Mouse (Mus musculus) embryonic facial prominence, embryonic 13.5 days (tissue): Measurements from ENCODE around the gene Trmt1. TPM values are rescaled to one million over a fixed set of nuclear protein-coding genes. Genes with fewer than 3 reads are reported as not detected.
"Not testable (repeated sequence)": the region's sequence is repeated elsewhere in the genome, so short reads cannot be mapped to it uniquely, and the experiment has no call there.

Source experiments
- ATAC-seq: fragments of 200-750 bp; cut with Nextera tagmentation; 2 replicates; pipeline ENCODE4 v1.8.0; 2017; ENCODE audit warnings: low read depth; ENCODE audit not compliant: insufficient number of reproducible peaks, insufficient read depth, low FRiP score, low TSS enrichment
- H3K27ac ChIP-seq: fragments of 300-500 bp; sonication (generic); 2 replicates; pipeline ENCODE4 v1.5.1; 2015; ENCODE audit warnings: moderate library complexity, mild to moderate bottlenecking, inconsistent platforms
- H3K27me3 ChIP-seq: fragments of 300-500 bp; sonication (generic); 2 replicates; pipeline ENCODE4 v1.6.1; 2015; ENCODE audit warnings: mild to moderate bottlenecking, inconsistent platforms
- H3K36me3 ChIP-seq: fragments of 300-500 bp; sonication (generic); 2 replicates; pipeline ENCODE4 v1.6.1; 2015; ENCODE audit warnings: mild to moderate bottlenecking, inconsistent platforms
- H3K4me1 ChIP-seq: fragments of 300-500 bp; sonication (generic); 2 replicates; pipeline ENCODE4 v1.6.1; 2015; ENCODE audit warnings: inconsistent platforms
- H3K4me2 ChIP-seq: fragments of 300-500 bp; sonication (generic); 2 replicates; pipeline ENCODE4 v1.6.1; 2015; ENCODE audit warnings: moderate library complexity, mild to moderate bottlenecking, inconsistent platforms
- H3K4me3 ChIP-seq: fragments of 300-500 bp; sonication (generic); 2 replicates; pipeline ENCODE4 v1.5.1; 2015; ENCODE audit warnings: mild to moderate bottlenecking, inconsistent platforms
- H3K9ac ChIP-seq: fragments of 300-500 bp; sonication (generic); 2 replicates; pipeline ENCODE4 v1.6.1; 2015; ENCODE audit warnings: mild to moderate bottlenecking, inconsistent platforms
- H3K9me3 ChIP-seq: fragments of 300-500 bp; sonication (generic); 2 replicates; pipeline ENCODE4 v1.6.1; 2016; ENCODE audit warnings: inconsistent platforms
- WGBS: fragments of 180-500 bp; shearing (Covaris S2); methylation state at CpG from one replicate; pipeline ENCODE4 v1.1.7; 2015; ENCODE audit warnings: mixed read lengths; 5-methylcytosine and 5-hydroxymethylcytosine counted together
- polyA plus RNA-seq: library from polyadenylated mRNA; unstranded; fragments of >200 nt; fragmentation: Nextera tagmentation; extraction: Ambion mirVana; gene quantifications from 2 replicates; pipeline ENCODE4 v1.2.1, GENCODE M21; 2015

Trmt1 gene
- polyA plus RNA-seq, 1 experiment from 2014 or later, result 78.6 TPM

- not testable (repeated sequence) for H3K9me3 ChIP-seq, H3K4me2 ChIP-seq, H3K4me3 ChIP-seq, H3K27ac ChIP-seq, H3K27me3 ChIP-seq, H3K9ac ChIP-seq, ATAC-seq
- Histone ChIP-seq H3K4me1 (peaks cover 15% of the 10 kb centered on the region), H3K36me3 (peaks cover 73% of the 10 kb centered on the region)
- 95% methylated on average over 5 of the region's 5 CpGs for WGBS
Measured at GRCm38 (mm10) chr8:84670295-84671006, 15.7 kb upstream of the Trmt1 start.

GRCm38 (mm10) chr8:84677305-84677704 is 8.8 kb upstream of the Trmt1 start:
- no peaks in the 10 kb centered on the region for H3K9me3 ChIP-seq
- ATAC-seq, result no peak
- H3K9ac ChIP-seq, result no peak overlapping the region
- H3K27me3 ChIP-seq, result no peaks in the 10 kb centered on the region
- H3K4me3 ChIP-seq, result no peak overlapping the region
- peaks cover 9% of the 10 kb centered on the region for H3K4me1 ChIP-seq
- H3K36me3 ChIP-seq, result peaks cover 54% of the 10 kb centered on the region
- WGBS, result 93% methylated on average over 5 of the region's 5 CpGs
- no peak overlapping the region for H3K4me2 ChIP-seq
- no peak overlapping the region for H3K27ac ChIP-seq

GRCm38 (mm10) chr8:84681476-84681875 is 4.6 kb upstream of the Trmt1 start:
- ATAC-seq, result no peak
- Histone ChIP-seq H3K9ac (no peak overlapping the region), H3K27me3 (no peaks in the 10 kb centered on the region), H3K4me3 (no peak overlapping the region), H3K9me3 (no peaks in the 10 kb centered on the region), H3K36me3 (peaks cover 24% of the 10 kb centered on the region), H3K27ac (no peak overlapping the region), H3K4me2 (no peak overlapping the region), H3K4me1 (peaks cover 28% of the 10 kb centered on the region)
- 92% methylated on average over 2 of the region's 2 CpGs for WGBS

- peaks cover 18% of the 10 kb centered on the region; the same call in 1 of the 2 replicates for H3K36me3 ChIP-seq
- no peak for ATAC-seq
- H3K4me1 ChIP-seq, result peaks cover 30% of the 10 kb centered on the region
- H3K27me3 ChIP-seq, result no peaks in the 10 kb centered on the region
- H3K4me3 ChIP-seq, result no peak overlapping the region
- no peak overlapping the region for H3K9ac ChIP-seq
- H3K9me3 ChIP-seq, result no peaks in the 10 kb centered on the region
- H3K27ac ChIP-seq, result no peak overlapping the region
- no peak overlapping the region for H3K4me2 ChIP-seq
- WGBS, result 89% methylated on average over 2 of the region's 2 CpGs
Measured at GRCm38 (mm10) chr8:84682257-84682656, 3.9 kb upstream of the Trmt1 start.

GRCm38 (mm10) chr8:84684537-84684936 is 1.6 kb upstream of the Trmt1 start:
- Histone ChIP-seq H3K27me3 (no peaks in the 10 kb centered on the region), H3K9me3 (no peaks in the 10 kb centered on the region), H3K9ac (no peak overlapping the region), H3K4me3 (no peak overlapping the region), H3K36me3 (peaks cover 16% of the 10 kb centered on the region; the same call in 1 of the 2 replicates), H3K4me2 (no peak overlapping the region), H3K4me1 (peaks cover 43% of the 10 kb centered on the region), H3K27ac (no peak overlapping the region)
- 60% methylated on average over 3 of the region's 3 CpGs for WGBS
- no peak for ATAC-seq

GRCm38 (mm10) chr8:84687003-84687704 is 1.0 kb downstream of the Trmt1 start:
- WGBS, result 0% methylated on average over 54 of the region's 62 CpGs
- Histone ChIP-seq H3K4me3 (peak overlapping the region; percentile 100), H3K4me2 (peak overlapping the region; percentile 91), H3K9me3 (no peaks in the 10 kb centered on the region), H3K9ac (peak overlapping the region; percentile 100), H3K36me3 (peaks cover 20% of the 10 kb centered on the region), H3K27me3 (no peaks in the 10 kb centered on the region), H3K4me1 (peaks cover 42% of the 10 kb centered on the region), H3K27ac (peak overlapping the region; percentile 95)
- ATAC-seq, result peak; percentile 39

- WGBS, result under 1% methylated on average over 22 of the region's 37 CpGs
- H3K4me3 ChIP-seq, result peak within 1 kb of the TSS; percentile 100
- peaks cover 23% of the 10 kb centered on the region for H3K36me3 ChIP-seq
- H3K4me1 ChIP-seq, result peaks cover 42% of the 10 kb centered on the region
- ATAC-seq, result peak; percentile 74
- H3K9ac ChIP-seq, result peak within 1 kb of the TSS; percentile 100
- H3K27me3 ChIP-seq, result no peaks in the 10 kb centered on the region
- H3K9me3 ChIP-seq, result no peaks in the 10 kb centered on the region
- peak within 1 kb of the TSS; percentile 95 for H3K27ac ChIP-seq
- H3K4me2 ChIP-seq, result peak within 1 kb of the TSS; percentile 91
Measured at GRCm38 (mm10) chr8:84687705-84688100, 1.6 kb downstream of the Trmt1 start, which contains the start of gene Nacc1. TSS of gene Nacc1 (minus strand) at chr8:84687862.

- H3K36me3 ChIP-seq, result peaks cover 31% of the 10 kb centered on the region
- H3K9ac ChIP-seq, result peak overlapping the region; percentile 87
- H3K9me3 ChIP-seq, result no peaks in the 10 kb centered on the region
- no peaks in the 10 kb centered on the region for H3K27me3 ChIP-seq
- WGBS, result under 1% methylated on average over 47 of the region's 47 CpGs
- peak overlapping the region; percentile 82 for H3K27ac ChIP-seq
- peak overlapping the region; percentile 84 for H3K4me3 ChIP-seq
- H3K4me1 ChIP-seq, result peaks cover 42% of the 10 kb centered on the region
- ATAC-seq, result peak; percentile 77
- peak overlapping the region; percentile 91 for H3K4me2 ChIP-seq
Measured at GRCm38 (mm10) chr8:84689091-84689915, 3.2 kb downstream of the Trmt1 start.

GRCm38 (mm10) chr8:84693332-84693731 is 7.2 kb downstream of the Trmt1 start:
- no peak for ATAC-seq
- Histone ChIP-seq H3K9ac (no peak overlapping the region), H3K4me2 (no peak overlapping the region), H3K4me1 (peaks cover 15% of the 10 kb centered on the region), H3K36me3 (peaks cover 68% of the 10 kb centered on the region), H3K4me3 (no peak overlapping the region), H3K27me3 (no peaks in the 10 kb centered on the region), H3K9me3 (no peaks in the 10 kb centered on the region), H3K27ac (no peak overlapping the region)
- WGBS, result 50% methylated on average over 4 of the region's 4 CpGs

- H3K4me2 ChIP-seq, result no peak overlapping the region
- H3K4me1 ChIP-seq, result peaks cover 6% of the 10 kb centered on the region
- H3K27me3 ChIP-seq, result no peaks in the 10 kb centered on the region
- H3K4me3 ChIP-seq, result no peak overlapping the region
- ATAC-seq, result no peak
- no peak overlapping the region for H3K9ac ChIP-seq
- H3K9me3 ChIP-seq, result no peaks in the 10 kb centered on the region
- peaks cover 84% of the 10 kb centered on the region for H3K36me3 ChIP-seq
- 89% methylated on average over 6 of the region's 6 CpGs for WGBS
- H3K27ac ChIP-seq, result no peak overlapping the region
Measured at GRCm38 (mm10) chr8:84695140-84695539, 9.0 kb downstream of the Trmt1 start.
